Mouse (Mus musculus): ENCODE measurements around the gene Hoxd9. TPM values are rescaled to one million over a fixed set of nuclear protein-coding genes. Genes with fewer than 3 reads are reported as not detected.

The Hoxd9 gene
- polyA plus RNA-seq, 1 experiment, result not detected

DNA sequence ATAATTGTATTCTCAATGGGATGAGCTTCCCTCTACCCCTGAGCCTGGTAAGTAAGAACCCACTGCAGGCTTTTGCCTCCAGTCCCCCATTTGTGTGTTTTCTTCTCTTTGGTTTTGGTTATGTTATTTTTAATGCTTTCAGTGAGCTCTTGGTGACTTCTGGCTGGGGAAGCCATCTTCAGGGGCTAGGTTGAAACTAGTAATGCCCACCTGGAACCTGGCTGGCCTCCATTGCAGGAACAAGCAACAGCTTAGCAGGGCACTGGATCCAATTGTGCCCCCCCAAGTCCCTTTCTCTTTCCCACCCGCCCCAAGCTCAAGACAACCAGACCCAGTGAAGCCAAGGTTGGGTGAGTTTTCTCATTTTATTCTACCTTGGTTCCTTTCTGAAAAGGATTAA, 2.1 kb upstream of the Hoxd9 start:
- TF ChIP-seq CTCF (IDR thresholded peaks at IDR 0.05; ENCODE audit: low read depth, low read length), result no peak
- no peak for TF ChIP-seq POLR2A (IDR thresholded peaks at IDR 0.05; ENCODE audit: borderline replicate concordance, low read depth, low read length)
- Histone ChIP-seq H3K4me1 (ENCODE audit: control insufficient read depth, insufficient read depth, low read length) (no peaks in the 10 kb centered on the region), H3K4me3 (ENCODE audit: insufficient read depth, low read length) (no peak overlapping the region), H3K27ac (ENCODE audit: insufficient read depth, low read depth, low read length) (no peak overlapping the region)

- Histone ChIP-seq H3K4me3 (ENCODE audit: insufficient read depth, low read length) (no peak overlapping the region), H3K27ac (ENCODE audit: insufficient read depth, low read depth, low read length) (no peak overlapping the region), H3K4me1 (ENCODE audit: control insufficient read depth, insufficient read depth, low read length) (no peaks in the 10 kb centered on the region)
- TF ChIP-seq POLR2A (IDR thresholded peaks at IDR 0.05; ENCODE audit: borderline replicate concordance, low read depth, low read length) (no peak), CTCF (IDR thresholded peaks at IDR 0.05; ENCODE audit: low read depth, low read length) (no peak)
Observed at GRCm38 (mm10) chr2:74695813-74696430, 1.6 kb upstream of the Hoxd9 start.

- TF ChIP-seq CTCF (IDR thresholded peaks at IDR 0.05; ENCODE audit: low read depth, low read length) (no peak), POLR2A (IDR thresholded peaks at IDR 0.05; ENCODE audit: borderline replicate concordance, low read depth, low read length) (no peak)
- no peak overlapping the region for H3K27ac ChIP-seq (ENCODE audit: insufficient read depth, low read depth, low read length)
- no peaks in the 10 kb centered on the region for H3K4me1 ChIP-seq (ENCODE audit: control insufficient read depth, insufficient read depth, low read length)
- no peak overlapping the region for H3K4me3 ChIP-seq (ENCODE audit: insufficient read depth, low read length)
Observed at GRCm38 (mm10) chr2:74696442-74697335, 838 bp upstream of the Hoxd9 start.

DNA sequence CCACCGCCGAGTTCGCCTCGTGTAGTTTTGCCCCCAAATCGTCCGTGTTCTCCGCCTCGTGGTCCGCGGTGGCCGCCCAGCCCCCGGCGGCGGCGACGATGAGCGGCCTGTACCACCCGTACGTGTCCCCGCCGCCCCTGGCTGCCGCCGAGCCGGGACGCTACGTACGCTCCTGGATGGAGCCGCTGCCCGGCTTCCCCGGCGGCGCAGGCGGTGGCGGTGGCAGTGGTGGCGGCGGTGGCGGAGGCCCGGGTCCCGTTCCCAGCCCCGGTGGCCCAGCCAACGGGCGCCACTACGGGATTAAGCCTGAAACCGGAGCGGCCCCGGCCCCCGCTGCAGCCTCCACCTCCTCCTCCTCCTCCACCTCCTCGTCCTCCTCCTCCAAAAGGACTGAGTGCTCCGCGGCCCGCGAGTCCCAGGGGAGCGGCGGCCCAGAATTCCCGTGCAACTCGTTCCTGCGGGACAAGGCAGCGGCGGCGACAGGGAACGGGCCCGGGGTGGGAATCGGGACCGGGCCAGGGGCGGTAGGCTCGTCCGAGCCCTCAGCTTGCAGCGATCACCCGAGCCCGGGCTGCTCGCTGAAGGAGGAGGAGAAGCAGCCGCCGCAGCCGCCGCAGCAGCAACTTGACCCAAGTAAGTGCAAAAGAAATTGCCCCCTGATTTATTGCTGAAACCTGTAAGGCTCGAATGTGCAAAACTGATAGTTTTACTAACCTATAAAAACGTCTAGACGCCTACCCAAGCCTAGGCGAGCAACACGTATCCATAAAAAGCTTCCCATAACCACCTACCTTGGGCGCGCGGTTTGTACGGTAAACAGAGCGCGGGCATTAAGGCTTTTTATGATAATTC, 900 bp downstream of the Hoxd9 start:
- peak overlapping the region; percentile 25 for H3K4me3 ChIP-seq (ENCODE audit: insufficient read depth, low read length)

GRCm38 (mm10) chr2:74699053-74699430, 1.5 kb downstream of the Hoxd9 start:
- H3K4me3 ChIP-seq (ENCODE audit: insufficient read depth, low read length), result no peak overlapping the region
- TF ChIP-seq CTCF (IDR thresholded peaks at IDR 0.05; ENCODE audit: low read depth, low read length) (no peak), POLR2A (IDR thresholded peaks at IDR 0.05; ENCODE audit: borderline replicate concordance, low read depth, low read length) (no peak)
- H3K27ac ChIP-seq (ENCODE audit: insufficient read depth, low read depth, low read length), result no peak overlapping the region
- no peaks in the 10 kb centered on the region for H3K4me1 ChIP-seq (ENCODE audit: control insufficient read depth, insufficient read depth, low read length)

More for the DNA sequence above, 900 bp downstream of the Hoxd9 start:
- Histone ChIP-seq H3K4me1 (ENCODE audit: control insufficient read depth, insufficient read depth, low read length) (no peaks in the 10 kb centered on the region), H3K27ac (ENCODE audit: insufficient read depth, low read depth, low read length) (no peak overlapping the region)
- no peak for TF ChIP-seq POLR2A (IDR thresholded peaks at IDR 0.05; ENCODE audit: borderline replicate concordance, low read depth, low read length)
- no peak for TF ChIP-seq CTCF (IDR thresholded peaks at IDR 0.05; ENCODE audit: low read depth, low read length)

DNA sequence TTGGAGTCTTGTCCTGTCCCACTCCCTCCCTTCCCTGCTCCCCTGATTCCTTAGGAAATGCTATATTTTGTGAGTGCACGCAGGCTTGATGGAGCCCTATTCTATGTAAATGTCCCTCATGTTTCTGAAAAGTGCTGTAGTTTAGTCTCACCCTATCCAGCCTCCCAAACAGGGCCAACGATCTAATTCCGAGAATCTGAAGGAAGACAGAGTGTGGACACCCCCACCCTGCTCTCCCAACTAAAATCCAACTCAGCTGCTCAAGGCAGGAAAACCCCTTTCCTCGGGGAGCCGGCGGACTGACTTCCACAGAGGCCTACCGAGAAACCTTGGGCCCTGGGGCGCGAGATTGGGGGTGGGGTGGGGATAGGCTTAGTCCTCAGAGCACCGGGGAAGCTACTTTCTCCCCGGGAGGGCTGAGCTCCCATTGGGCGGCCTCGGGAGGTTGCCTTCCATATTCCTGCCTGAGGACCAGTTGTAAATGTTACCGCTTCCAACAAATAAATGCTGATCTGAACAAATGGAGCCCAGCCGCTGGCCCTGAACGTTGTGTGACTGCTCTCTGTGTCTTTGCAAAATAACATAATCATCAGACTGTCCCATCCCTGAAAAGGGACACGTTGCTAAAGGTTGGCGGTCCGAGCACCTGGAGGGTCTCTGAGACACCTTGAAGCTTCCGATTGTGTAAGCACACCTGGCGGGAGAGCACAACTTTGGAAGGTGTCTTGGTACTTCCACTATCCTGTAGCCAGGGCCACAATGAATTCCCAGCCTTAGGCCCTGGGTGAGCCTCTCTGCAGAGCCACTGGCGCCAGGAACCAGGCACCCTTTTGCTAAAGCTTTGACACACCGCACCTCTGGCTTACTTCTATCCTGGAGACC, 2.4 kb downstream of the Hoxd9 start:
- TF ChIP-seq CTCF (IDR thresholded peaks at IDR 0.05; ENCODE audit: low read depth, low read length) (no peak), POLR2A (IDR thresholded peaks at IDR 0.05; ENCODE audit: borderline replicate concordance, low read depth, low read length) (no peak)
- Histone ChIP-seq H3K4me1 (ENCODE audit: control insufficient read depth, insufficient read depth, low read length) (no peaks in the 10 kb centered on the region), H3K4me3 (ENCODE audit: insufficient read depth, low read length) (no peak overlapping the region), H3K27ac (ENCODE audit: insufficient read depth, low read depth, low read length) (no peak overlapping the region)

GRCm38 (mm10) chr2:74700546-74701112, 3.1 kb downstream of the Hoxd9 start:
- Histone ChIP-seq H3K27ac (ENCODE audit: insufficient read depth, low read depth, low read length) (no peak overlapping the region), H3K4me3 (ENCODE audit: insufficient read depth, low read length) (no peak overlapping the region), H3K4me1 (ENCODE audit: control insufficient read depth, insufficient read depth, low read length) (no peaks in the 10 kb centered on the region)
- TF ChIP-seq POLR2A (IDR thresholded peaks at IDR 0.05; ENCODE audit: borderline replicate concordance, low read depth, low read length) (no peak), CTCF (IDR thresholded peaks at IDR 0.05; ENCODE audit: low read depth, low read length) (no peak)

- no peak overlapping the region for H3K27ac ChIP-seq (ENCODE audit: insufficient read depth, low read depth, low read length)
- no peaks in the 10 kb centered on the region for H3K4me1 ChIP-seq (ENCODE audit: control insufficient read depth, insufficient read depth, low read length)
- TF ChIP-seq CTCF (IDR thresholded peaks at IDR 0.05; ENCODE audit: low read depth, low read length) (peak; percentile 92), POLR2A (IDR thresholded peaks at IDR 0.05; ENCODE audit: borderline replicate concordance, low read depth, low read length) (no peak)
- H3K4me3 ChIP-seq (ENCODE audit: insufficient read depth, low read length), result no peak overlapping the region
Observed at GRCm38 (mm10) chr2:74701949-74702819, 4.7 kb downstream of the Hoxd9 start.
